Mouse (Mus musculus): ENCODE data around the gene Apol9a. TPM values are rescaled to one million over a fixed set of nuclear protein-coding genes. Genes with fewer than 3 reads are reported as not detected.

Gene Apol9a
- polyA plus RNA-seq, 1 experiment from 2014 or later = not detected

GRCm38 (mm10) chr15:77382271-77382850, 28.6 kb downstream of the Apol9a start:
- WGBS = 94% methylated on average over 9 of the region's 11 CpGs
- Histone ChIP-seq H3K36me3 (ENCODE audit: control insufficient read depth, insufficient read depth, low read length) (no peaks in the 10 kb centered on the region), H3K4me3 (ENCODE audit: low read depth, low read length) (no peak overlapping the region), H3K4me1 (ENCODE audit: control insufficient read depth, insufficient read depth, low read length) (no peaks in the 10 kb centered on the region), H3K4me2 (ENCODE audit: low read length) (no peak overlapping the region), H3K27ac (ENCODE audit: low read length) (no peak overlapping the region), H3K9me3 (replicated peaks; ENCODE audit: control insufficient read depth, low read length, poor library complexity, severe bottlenecking) (no peaks in the 10 kb centered on the region), H3K9ac (ENCODE audit: low read depth, low read length) (no peak overlapping the region), H3K27me3 (ENCODE audit: control insufficient read depth, insufficient read depth, low read depth, low read length) (no peaks in the 10 kb centered on the region)
- no peak for ATAC-seq

GRCm38 (mm10) chr15:77381481-77381880, 29.5 kb downstream of the Apol9a start:
- H3K9me3 ChIP-seq (replicated peaks; ENCODE audit: control insufficient read depth, low read length, poor library complexity, severe bottlenecking) = no peaks in the 10 kb centered on the region
- H3K9ac ChIP-seq (ENCODE audit: low read depth, low read length) = no peak overlapping the region
- ATAC-seq = no peak
- H3K36me3 ChIP-seq (ENCODE audit: control insufficient read depth, insufficient read depth, low read length) = no peaks in the 10 kb centered on the region
- H3K27me3 ChIP-seq (ENCODE audit: control insufficient read depth, insufficient read depth, low read depth, low read length) = no peaks in the 10 kb centered on the region
- no peaks in the 10 kb centered on the region for H3K4me1 ChIP-seq (ENCODE audit: control insufficient read depth, insufficient read depth, low read length)
- no peak overlapping the region for H3K4me3 ChIP-seq (ENCODE audit: low read depth, low read length)
- no peak overlapping the region for H3K27ac ChIP-seq (ENCODE audit: low read length)
- WGBS = 79% methylated on average over 6 of the region's 6 CpGs
- H3K4me2 ChIP-seq (ENCODE audit: low read length) = no peak overlapping the region

DNA sequence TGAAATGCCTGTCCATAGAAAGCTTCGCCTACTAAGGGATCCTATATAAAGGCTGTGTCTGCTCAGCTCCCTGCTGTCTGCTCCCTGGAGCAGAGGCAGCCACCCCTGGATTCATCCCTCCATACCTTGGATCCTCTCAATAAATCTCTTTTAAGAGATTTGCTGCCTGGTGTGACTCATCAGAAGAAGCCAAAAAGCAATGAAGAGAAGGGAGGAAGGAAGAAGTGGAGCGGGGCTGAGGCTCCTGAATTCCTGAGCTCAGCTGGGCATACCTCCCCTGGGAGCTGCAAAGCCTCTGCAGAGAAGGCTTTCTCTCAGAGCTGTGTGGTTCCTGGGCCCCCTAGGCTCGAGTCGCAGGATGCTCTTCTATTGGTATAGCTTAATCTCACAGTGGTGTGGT, 31.0 kb downstream of the Apol9a start:
- no peak overlapping the region for H3K27ac ChIP-seq (ENCODE audit: low read length)
- H3K4me2 ChIP-seq (ENCODE audit: low read length) = no peak overlapping the region
- no peak for ATAC-seq
- no peaks in the 10 kb centered on the region for H3K9me3 ChIP-seq (replicated peaks; ENCODE audit: control insufficient read depth, low read length, poor library complexity, severe bottlenecking)
- H3K36me3 ChIP-seq (ENCODE audit: control insufficient read depth, insufficient read depth, low read length) = no peaks in the 10 kb centered on the region
- no peaks in the 10 kb centered on the region for H3K27me3 ChIP-seq (ENCODE audit: control insufficient read depth, insufficient read depth, low read depth, low read length)
- WGBS = 29% methylated on average over 4 of the region's 4 CpGs
- H3K9ac ChIP-seq (ENCODE audit: low read depth, low read length) = no peak overlapping the region
- H3K4me1 ChIP-seq (ENCODE audit: control insufficient read depth, insufficient read depth, low read length) = no peaks in the 10 kb centered on the region
- H3K4me3 ChIP-seq (ENCODE audit: low read depth, low read length) = no peak overlapping the region

- H3K9me3 ChIP-seq (replicated peaks; ENCODE audit: control insufficient read depth, low read length, poor library complexity, severe bottlenecking) = no peaks in the 10 kb centered on the region
- no peaks in the 10 kb centered on the region for H3K36me3 ChIP-seq (ENCODE audit: control insufficient read depth, insufficient read depth, low read length)
- H3K4me1 ChIP-seq (ENCODE audit: control insufficient read depth, insufficient read depth, low read length) = no peaks in the 10 kb centered on the region
- ATAC-seq = no peak
- H3K4me3 ChIP-seq (ENCODE audit: low read depth, low read length) = no peak overlapping the region
- H3K9ac ChIP-seq (ENCODE audit: low read depth, low read length) = no peak overlapping the region
- 97% methylated on average over 4 of the region's 4 CpGs for WGBS
- H3K4me2 ChIP-seq (ENCODE audit: low read length) = no peak overlapping the region
- H3K27me3 ChIP-seq (ENCODE audit: control insufficient read depth, insufficient read depth, low read depth, low read length) = no peaks in the 10 kb centered on the region
- H3K27ac ChIP-seq (ENCODE audit: low read length) = no peak overlapping the region
Observed at GRCm38 (mm10) chr15:77377419-77377818, 33.5 kb downstream of the Apol9a start.

GRCm38 (mm10) chr15:77376920-77377319, 34.0 kb downstream of the Apol9a start:
- Histone ChIP-seq H3K9me3 (replicated peaks; ENCODE audit: control insufficient read depth, low read length, poor library complexity, severe bottlenecking) (no peaks in the 10 kb centered on the region), H3K4me2 (ENCODE audit: low read length) (no peak overlapping the region), H3K27me3 (ENCODE audit: control insufficient read depth, insufficient read depth, low read depth, low read length) (no peaks in the 10 kb centered on the region), H3K9ac (ENCODE audit: low read depth, low read length) (no peak overlapping the region), H3K4me1 (ENCODE audit: control insufficient read depth, insufficient read depth, low read length) (no peaks in the 10 kb centered on the region), H3K4me3 (ENCODE audit: low read depth, low read length) (no peak overlapping the region), H3K27ac (ENCODE audit: low read length) (no peak overlapping the region), H3K36me3 (ENCODE audit: control insufficient read depth, insufficient read depth, low read length) (no peaks in the 10 kb centered on the region)
- ATAC-seq = no peak
- WGBS = 86% methylated on average over 7 of the region's 7 CpGs

- Histone ChIP-seq H3K4me3 (ENCODE audit: low read depth, low read length) (no peak overlapping the region), H3K27me3 (ENCODE audit: control insufficient read depth, insufficient read depth, low read depth, low read length) (no peaks in the 10 kb centered on the region), H3K9ac (ENCODE audit: low read depth, low read length) (no peak overlapping the region), H3K4me1 (ENCODE audit: control insufficient read depth, insufficient read depth, low read length) (peaks cover 20% of the 10 kb centered on the region), H3K36me3 (ENCODE audit: control insufficient read depth, insufficient read depth, low read length) (no peaks in the 10 kb centered on the region), H3K9me3 (replicated peaks; ENCODE audit: control insufficient read depth, low read length, poor library complexity, severe bottlenecking) (no peaks in the 10 kb centered on the region), H3K27ac (ENCODE audit: low read length) (no peak overlapping the region), H3K4me2 (ENCODE audit: low read length) (no peak overlapping the region)
- 88% methylated on average over 8 of the region's 8 CpGs for WGBS
- no peak for ATAC-seq
Observed at GRCm38 (mm10) chr15:77370588-77370987, 40.3 kb downstream of the Apol9a start.

- no peak overlapping the region for H3K4me2 ChIP-seq (ENCODE audit: low read length)
- no peak overlapping the region for H3K9ac ChIP-seq (ENCODE audit: low read depth, low read length)
- ATAC-seq = no peak
- H3K4me1 ChIP-seq (ENCODE audit: control insufficient read depth, insufficient read depth, low read length) = peaks cover 23% of the 10 kb centered on the region
- no peaks in the 10 kb centered on the region for H3K36me3 ChIP-seq (ENCODE audit: control insufficient read depth, insufficient read depth, low read length)
- WGBS = 96% methylated on average over 21 of the region's 21 CpGs
- no peak overlapping the region for H3K4me3 ChIP-seq (ENCODE audit: low read depth, low read length)
- H3K27ac ChIP-seq (ENCODE audit: low read length) = no peak overlapping the region
- no peaks in the 10 kb centered on the region for H3K9me3 ChIP-seq (replicated peaks; ENCODE audit: control insufficient read depth, low read length, poor library complexity, severe bottlenecking)
- H3K27me3 ChIP-seq (ENCODE audit: control insufficient read depth, insufficient read depth, low read depth, low read length) = no peaks in the 10 kb centered on the region
Observed at GRCm38 (mm10) chr15:77369981-77370380, 41.0 kb downstream of the Apol9a start.

- Histone ChIP-seq H3K9ac (ENCODE audit: low read depth, low read length) (peak overlapping the region; percentile 8; the same call in 1 of the 2 replicates), H3K4me1 (ENCODE audit: control insufficient read depth, insufficient read depth, low read length) (peaks cover 25% of the 10 kb centered on the region), H3K4me3 (ENCODE audit: low read depth, low read length) (no peak overlapping the region), H3K27ac (ENCODE audit: low read length) (no peak overlapping the region), H3K9me3 (replicated peaks; ENCODE audit: control insufficient read depth, low read length, poor library complexity, severe bottlenecking) (no peaks in the 10 kb centered on the region), H3K36me3 (ENCODE audit: control insufficient read depth, insufficient read depth, low read length) (no peaks in the 10 kb centered on the region), H3K27me3 (ENCODE audit: control insufficient read depth, insufficient read depth, low read depth, low read length) (no peaks in the 10 kb centered on the region), H3K4me2 (ENCODE audit: low read length) (no peak overlapping the region)
- WGBS = 85% methylated on average over 12 of the region's 12 CpGs
- ATAC-seq = 0 out of 2 replicates have a peak, but pooled peaks have one; percentile 3
Observed at GRCm38 (mm10) chr15:77368818-77369320, 42.1 kb downstream of the Apol9a start.

GRCm38 (mm10) chr15:77368148-77368547, 42.8 kb downstream of the Apol9a start:
- peak overlapping the region; percentile 64 for H3K27ac ChIP-seq (ENCODE audit: low read length)
- under 1% methylated on average over 13 of the region's 13 CpGs for WGBS
- H3K4me1 ChIP-seq (ENCODE audit: control insufficient read depth, insufficient read depth, low read length) = peaks cover 32% of the 10 kb centered on the region
- H3K4me3 ChIP-seq (ENCODE audit: low read depth, low read length) = no peak overlapping the region
- peak overlapping the region; percentile 27; the same call in 1 of the 2 replicates for H3K4me2 ChIP-seq (ENCODE audit: low read length)
- H3K27me3 ChIP-seq (ENCODE audit: control insufficient read depth, insufficient read depth, low read depth, low read length) = no peaks in the 10 kb centered on the region
- ATAC-seq = peak; percentile 36
- H3K9ac ChIP-seq (ENCODE audit: low read depth, low read length) = peak overlapping the region; percentile 8
- no peaks in the 10 kb centered on the region for H3K9me3 ChIP-seq (replicated peaks; ENCODE audit: control insufficient read depth, low read length, poor library complexity, severe bottlenecking)
- H3K36me3 ChIP-seq (ENCODE audit: control insufficient read depth, insufficient read depth, low read length) = no peaks in the 10 kb centered on the region

All from midbrain, embryonic 16.5 days (tissue).